Mouse (Mus musculus) C2C12 (cell line): ENCODE measurements around the gene Usp2. TPM values are rescaled to one million over a fixed set of nuclear protein-coding genes. Genes with fewer than 3 reads are reported as not detected.

Experiments used
- H3K27me3 ChIP-seq: one replicate; pipeline ENCODE4 v1.6.1; 2011; ENCODE audit not compliant: control insufficient read depth, insufficient read depth, insufficient read length
- H3K36me3 ChIP-seq: one replicate; pipeline ENCODE4 v1.6.1; 2011; ENCODE audit not compliant: control insufficient read depth, insufficient read depth
- H3K4me3 ChIP-seq: one replicate; pipeline ENCODE4 v1.5.1; 2011; ENCODE audit warnings: mild to moderate bottlenecking, control low read depth; ENCODE audit not compliant: poor library complexity, insufficient read depth, severe bottlenecking
- H3K79me2 ChIP-seq: one replicate; pipeline ENCODE4 v1.6.1; 2011; ENCODE audit not compliant: control insufficient read depth, insufficient read depth
- H3K79me3 ChIP-seq: one replicate; pipeline ENCODE4 v1.6.1; 2011; ENCODE audit warnings: low read depth, control low read depth
- H3ac ChIP-seq: one replicate; pipeline ENCODE3; 2011; ENCODE audit warnings: low read depth; ENCODE audit not compliant: control insufficient read depth, insufficient read length
- CEBPB ChIP-seq: IDR thresholded peaks from one replicate; pipeline ENCODE4 v1.6.1; 2011; ENCODE audit warnings: low read depth, mild to moderate bottlenecking, control low read depth, moderate library complexity
- CTCF ChIP-seq: IDR thresholded peaks from one replicate; pipeline ENCODE4 v1.5.1; 2011; ENCODE audit not compliant: control insufficient read depth, insufficient read depth, insufficient read length
- FOSL1 ChIP-seq: IDR thresholded peaks from one replicate; pipeline ENCODE4 v1.8.0; 2011; ENCODE audit warnings: mild to moderate bottlenecking, low read length; ENCODE audit not compliant: poor library complexity, insufficient read depth, severe bottlenecking
- MAX ChIP-seq: IDR thresholded peaks from one replicate; pipeline ENCODE4 v1.6.1; 2011; ENCODE audit warnings: mild to moderate bottlenecking, control low read depth
- MYOD1 ChIP-seq: IDR thresholded peaks from one replicate; pipeline ENCODE4 v1.6.1; 2011; ENCODE audit warnings: low read depth; ENCODE audit not compliant: control insufficient read depth, insufficient read length
- MYOG ChIP-seq: IDR thresholded peaks from one replicate; pipeline ENCODE4 v1.6.1; 2011; ENCODE audit not compliant: control insufficient read depth, insufficient read length; ENCODE audit errors: extremely low read depth
- USF1 ChIP-seq: IDR thresholded peaks from one replicate; pipeline ENCODE4 v1.6.1; 2011; ENCODE audit warnings: low read depth, mild to moderate bottlenecking, control low read depth, moderate library complexity
- polyA plus RNA-seq: library from polyadenylated mRNA; unstranded; fragments of >200 nt; fragmentation: generic; extraction: Trizol; gene quantifications from one replicate; pipeline ENCODE4 v1.2.1, GENCODE M21; 2012; ENCODE audit warnings: missing spikeins

The Usp2 gene
- polyA plus RNA-seq, 1 experiment = 0.73 TPM

DNA sequence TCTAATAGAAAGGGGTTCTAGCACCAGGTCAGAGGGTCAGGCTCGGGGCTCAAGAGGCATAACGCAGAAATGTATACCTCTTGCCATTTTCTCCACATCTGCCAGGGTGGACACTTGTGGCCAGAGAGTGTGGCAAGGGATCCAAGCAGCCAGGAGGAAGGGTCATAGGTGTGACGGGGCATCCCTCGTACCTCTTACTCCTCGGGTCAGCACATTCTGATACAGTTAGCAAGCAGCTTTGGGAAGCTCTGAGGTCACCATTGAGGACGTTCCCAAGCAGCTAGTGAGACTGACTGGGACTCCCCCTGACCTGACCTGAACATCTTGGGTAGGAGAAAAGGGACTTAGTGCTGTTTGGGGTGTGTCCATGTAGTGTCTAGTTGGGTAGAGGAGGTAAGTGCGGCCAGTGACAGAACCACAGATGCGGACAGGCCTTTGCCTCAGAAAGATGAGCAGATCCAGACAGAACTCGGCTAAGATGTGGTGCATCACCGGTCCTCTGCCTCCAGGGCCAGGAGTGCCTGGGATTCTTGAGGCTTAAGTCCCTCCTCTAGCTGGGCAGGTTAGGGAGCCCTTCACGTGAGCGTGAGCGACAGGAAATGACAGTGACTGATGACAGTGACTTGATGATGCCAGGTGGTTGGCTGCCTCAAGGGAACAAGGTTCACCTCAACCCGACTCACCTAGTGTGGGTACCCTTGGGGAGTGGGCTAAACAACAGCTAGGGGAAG, 3.5 kb downstream of the Usp2 start:
- H3K79me3 ChIP-seq = no peaks in the 10 kb centered on the region
- H3K36me3 ChIP-seq = no peaks in the 10 kb centered on the region
- H3K27me3 ChIP-seq = no peaks in the 10 kb centered on the region
- TF ChIP-seq MAX (no peak), MYOD1 (no peak), USF1 (no peak), CEBPB (no peak), MYOG (no peak), CTCF (no peak), FOSL1 (no peak)
- H3K4me3 ChIP-seq = no peak overlapping the region
- no peaks in the 10 kb centered on the region for H3K79me2 ChIP-seq
- H3ac ChIP-seq = no peak overlapping the region

DNA sequence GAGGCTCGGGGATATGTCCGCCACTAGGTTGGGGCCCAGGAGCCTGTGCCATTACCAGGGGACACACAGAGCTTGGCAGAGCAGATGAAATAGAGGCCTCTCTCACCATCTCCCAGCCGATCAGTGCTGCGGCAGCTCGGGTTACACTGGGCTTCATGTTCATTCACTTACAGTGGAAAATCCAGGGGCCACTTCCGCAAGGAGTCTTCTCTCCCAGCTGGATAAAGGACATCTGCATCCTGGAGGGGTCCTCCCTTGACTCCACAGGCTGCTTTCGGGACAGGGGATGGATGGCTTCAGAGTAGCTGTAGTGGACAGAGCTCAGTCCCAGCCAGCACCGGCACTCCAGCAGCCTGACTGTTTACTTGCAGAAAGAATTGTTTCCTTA, 4.0 kb downstream of the Usp2 start:
- no peaks in the 10 kb centered on the region for H3K79me3 ChIP-seq
- H3ac ChIP-seq = no peak overlapping the region
- no peaks in the 10 kb centered on the region for H3K79me2 ChIP-seq
- H3K36me3 ChIP-seq = no peaks in the 10 kb centered on the region
- H3K27me3 ChIP-seq = no peaks in the 10 kb centered on the region
- TF ChIP-seq CTCF (no peak), CEBPB (no peak)
- H3K4me3 ChIP-seq = no peak overlapping the region

DNA sequence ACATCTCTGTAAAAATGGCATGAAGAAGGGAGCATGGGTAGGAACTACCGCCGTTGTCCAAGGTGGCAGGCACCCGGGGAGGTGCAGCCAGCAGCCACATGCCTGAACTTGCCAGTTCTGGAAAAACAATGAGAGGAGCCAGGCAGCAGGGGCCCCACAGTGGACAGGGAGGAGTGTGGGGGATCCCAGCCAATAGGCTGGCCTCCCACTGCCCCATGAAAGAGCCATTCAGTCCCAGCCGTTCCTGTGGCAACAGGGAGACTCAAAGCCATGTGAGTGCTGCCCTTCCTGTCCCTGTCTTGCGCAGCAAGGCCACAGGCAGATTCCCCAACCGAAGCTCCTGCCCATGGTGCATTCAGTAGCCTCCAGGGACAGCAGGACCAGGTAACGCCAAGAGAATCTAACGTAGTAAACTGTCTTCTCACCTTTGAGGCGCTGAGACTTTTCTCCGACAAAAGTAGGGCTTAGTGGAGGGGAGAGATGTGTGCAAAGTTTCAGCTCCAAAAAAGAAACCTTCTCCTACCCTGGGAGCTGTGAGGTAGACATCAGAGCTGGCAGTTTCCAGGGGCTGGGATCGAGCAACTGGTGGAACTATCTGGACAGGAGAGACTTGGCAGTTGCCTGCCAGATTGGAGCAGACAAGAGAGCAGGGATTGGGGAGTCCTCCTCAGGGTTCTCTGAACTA, 5.2 kb downstream of the Usp2 start:
- Histone ChIP-seq H3K79me2 (no peaks in the 10 kb centered on the region), H3K36me3 (no peaks in the 10 kb centered on the region), H3K79me3 (no peaks in the 10 kb centered on the region), H3ac (no peak overlapping the region), H3K27me3 (no peaks in the 10 kb centered on the region), H3K4me3 (no peak overlapping the region)
- TF ChIP-seq MYOG (no peak), CTCF (no peak), FOSL1 (no peak), MAX (no peak), MYOD1 (no peak), USF1 (no peak), CEBPB (no peak)

DNA sequence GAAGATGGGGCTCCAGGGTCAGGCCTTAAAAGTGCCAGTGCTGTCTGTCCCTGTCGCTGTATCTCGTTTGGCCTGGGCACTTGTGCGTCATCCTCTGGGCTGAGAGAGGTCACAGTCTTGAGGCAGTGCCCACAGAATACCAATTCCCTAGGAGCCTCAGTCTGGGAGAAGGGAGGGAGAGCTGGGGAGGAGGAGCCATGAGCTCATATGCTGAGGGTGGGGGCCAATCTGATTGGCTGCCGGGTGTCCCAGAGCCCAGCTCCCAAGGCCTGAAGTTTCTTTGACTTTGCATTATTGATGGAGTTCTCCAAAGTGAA, 5.7 kb downstream of the Usp2 start:
- no peak overlapping the region for H3ac ChIP-seq
- H3K27me3 ChIP-seq = no peaks in the 10 kb centered on the region
- no peaks in the 10 kb centered on the region for H3K79me2 ChIP-seq
- H3K4me3 ChIP-seq = no peak overlapping the region
- H3K36me3 ChIP-seq = no peaks in the 10 kb centered on the region
- no peaks in the 10 kb centered on the region for H3K79me3 ChIP-seq
- TF ChIP-seq CTCF (no peak), MYOG (no peak), FOSL1 (no peak), CEBPB (no peak), MAX (no peak), USF1 (no peak), MYOD1 (no peak)

DNA sequence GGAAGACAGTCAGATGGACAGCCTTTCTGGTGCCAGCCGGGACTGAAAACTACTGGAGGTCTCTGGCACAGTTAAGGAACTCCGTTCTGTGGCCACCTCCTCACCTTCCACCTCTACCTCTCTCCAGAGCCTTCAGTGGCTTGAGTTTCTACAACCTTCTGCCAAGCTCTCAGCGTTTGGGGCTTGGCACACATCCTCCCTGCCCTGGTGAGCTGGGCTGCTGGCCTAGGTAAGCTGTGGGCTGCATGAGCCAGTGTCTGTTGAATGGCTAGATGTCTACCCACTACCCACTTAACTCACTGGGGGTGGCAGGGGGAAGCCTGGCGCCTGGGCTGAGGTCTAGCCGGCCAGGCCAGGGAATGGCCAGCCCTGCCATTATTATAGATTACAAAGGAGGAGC, 6.3 kb downstream of the Usp2 start:
- H3K36me3 ChIP-seq = no peaks in the 10 kb centered on the region
- no peak overlapping the region for H3ac ChIP-seq
- TF ChIP-seq MAX (no peak), CTCF (no peak), MYOD1 (no peak), CEBPB (no peak), FOSL1 (no peak), USF1 (no peak), MYOG (no peak)
- H3K79me3 ChIP-seq = no peaks in the 10 kb centered on the region
- H3K79me2 ChIP-seq = no peaks in the 10 kb centered on the region
- no peaks in the 10 kb centered on the region for H3K27me3 ChIP-seq
- no peak overlapping the region for H3K4me3 ChIP-seq
